Comparison of ENCODE assay signal across 25 mouse cellular contexts in genomic region chr1:10919958-10920357, GRCm38 (mm10).
"Had no signal": no experiment of that assay in that cellular context is flagged by ENCODE, and none has a peak within 500 bp of the region (broad histone marks: within the 10 kb centered on the region; RNA-seq: fewer than 3 reads in every experiment).

No protein-coding gene starts in this region.

- H3K4me2 ChIP-seq: heart, embryonic 11.5 days; heart, embryonic 13.5 days; heart, embryonic 15.5 days; hindbrain, embryonic 13.5 days; hindbrain, embryonic 15.5 days; limb, embryonic 12.5 days; liver, embryonic 11.5 days; liver, embryonic 13.5 days had no signal

- DNase-seq: gastrocnemius, postnatal 14 days; gastrocnemius, postnatal 36 days; heart, adult 11 months; heart, adult 2 months; heart, postnatal 14 days; heart, postnatal 36 days; kidney, adult 18-20 months; kidney, adult 8-10 months; kidney, postnatal 10 days; kidney, postnatal 25 days; kidney, postnatal 4 days; liver; liver, embryonic 13.5 days had no signal

- H3K9me3 ChIP-seq: heart, embryonic 13.5 days; heart, embryonic 15.5 days; hindbrain, embryonic 13.5 days; hindbrain, embryonic 15.5 days; limb, embryonic 10.5 days; limb, embryonic 12.5 days; liver, embryonic 13.5 days had no signal

- H3K36me3 ChIP-seq: heart, embryonic 13.5 days; heart, embryonic 15.5 days; hindbrain, embryonic 13.5 days; hindbrain, embryonic 15.5 days; limb, embryonic 10.5 days; limb, embryonic 12.5 days; liver, embryonic 13.5 days had no signal

- H3K27me3 ChIP-seq: heart, embryonic 13.5 days; heart, embryonic 15.5 days; hindbrain, embryonic 13.5 days; hindbrain, embryonic 15.5 days; limb, embryonic 12.5 days; liver, embryonic 13.5 days had no signal

- H3K4me3 ChIP-seq: heart, adult 2 months; heart, embryonic 13.5 days; heart, embryonic 15.5 days; hindbrain, embryonic 13.5 days; hindbrain, embryonic 15.5 days; layer of hippocampus, adult 2 months; left cerebral cortex, adult 2 months; limb, embryonic 10.5 days; limb, embryonic 12.5 days; liver, embryonic 13.5 days had no signal

- H3K4me1 ChIP-seq: heart, embryonic 13.5 days; heart, embryonic 15.5 days; hindbrain, embryonic 13.5 days; hindbrain, embryonic 15.5 days; limb, embryonic 10.5 days; limb, embryonic 12.5 days; liver, embryonic 13.5 days had no signal

- H3K27ac ChIP-seq: heart, adult 2 months; heart, embryonic 13.5 days; heart, embryonic 15.5 days; hindbrain, embryonic 13.5 days; hindbrain, embryonic 15.5 days; hindbrain, postnatal 0 days; layer of hippocampus, adult 2 months; left cerebral cortex, adult 2 months; limb, embryonic 10.5 days; limb, embryonic 12.5 days; liver, embryonic 13.5 days had no signal

- ATAC-seq: hindbrain, postnatal 0 days; intestine, postnatal 0 days had no signal

- H3K9ac ChIP-seq: heart, embryonic 13.5 days; heart, embryonic 15.5 days; hindbrain, embryonic 13.5 days; hindbrain, embryonic 15.5 days; limb, embryonic 12.5 days; liver, embryonic 13.5 days had no signal
